ENCODE assay signal across 11 mouse cellular contexts in genomic region chr10:75412114-75413103, GRCm38 (mm10). TPM values are rescaled to one million over a fixed set of nuclear protein-coding genes. Genes with fewer than 3 reads are reported as not detected.
A peak's percentile ranks its signal among the peaks of the same experiment; 100 is the strongest.
DNase-seq lines count a peak whose midpoint lies in the region; ATAC-seq and TF ChIP-seq lines count a peak whose summit lies in the region.
"Had no signal": no experiment of that assay in that cellular context is flagged by ENCODE, and none has a peak within 500 bp of the region (broad histone marks: within the 10 kb centered on the region; RNA-seq: fewer than 3 reads in every experiment).

No protein-coding gene starts in this region.

- peak overlapping the region; percentile 4 for H3K4me3 ChIP-seq in liver, adult 2 months (ENCODE audit: insufficient read depth, low read depth, low read length)
- no peak overlapping the region for H3K4me3 ChIP-seq in intestine, embryonic 15.5 days (replicated peaks)
- H3K4me3 ChIP-seq in liver, embryonic 13.5 days (replicated peaks), result no peak overlapping the region
- peak overlapping the region; percentile 21 for H3K4me3 ChIP-seq in small intestine, adult 2 months (ENCODE audit: low read depth, low read length)

- H3K4me1 ChIP-seq in liver, adult 2 months (ENCODE audit: control insufficient read depth, insufficient read depth, low read length), result peaks cover 23% of the 10 kb centered on the region
- H3K4me1 ChIP-seq in intestine, embryonic 15.5 days (replicated peaks), result peaks cover 12% of the 10 kb centered on the region; the same call in 1 of the 2 replicates
- H3K4me1 ChIP-seq in liver, embryonic 13.5 days (replicated peaks), result peaks cover 11% of the 10 kb centered on the region; the same call in 1 of the 2 replicates
- peaks cover 16% of the 10 kb centered on the region; the same call in 1 of the 2 replicates for H3K4me1 ChIP-seq in small intestine, adult 2 months (ENCODE audit: control insufficient read depth, insufficient read depth, insufficient read length, low read length)

- no peak for TF ChIP-seq POLR2A in liver, adult 2 months (IDR thresholded peaks at IDR 0.05; ENCODE audit: extremely low read depth, insufficient read depth, low read length)
- TF ChIP-seq POLR2A in small intestine, adult 2 months (IDR thresholded peaks at IDR 0.05; ENCODE audit: low read depth, low read length), result no peak

- peak overlapping the region; percentile 33; the same call in 1 of the 2 replicates for H3K4me2 ChIP-seq in intestine, embryonic 15.5 days (replicated peaks)
- no peak overlapping the region for H3K4me2 ChIP-seq in liver, embryonic 13.5 days

- peaks cover 27% of the 10 kb centered on the region for H3K36me3 ChIP-seq in liver, adult 2 months (ENCODE audit: control insufficient read depth, insufficient read depth, low read length)
- no peaks in the 10 kb centered on the region for H3K36me3 ChIP-seq in intestine, embryonic 15.5 days
- no peaks in the 10 kb centered on the region for H3K36me3 ChIP-seq in liver, embryonic 13.5 days
- no peaks in the 10 kb centered on the region for H3K36me3 ChIP-seq in small intestine, adult 2 months (ENCODE audit: control insufficient read depth, insufficient read depth, low read length)
- H3K36me3 ChIP-seq: G1E had no signal

- H3K27ac ChIP-seq in liver, adult 2 months (replicated peaks; ENCODE audit: insufficient read depth, low read depth, low read length), result peak overlapping the region; percentile 93
- no peak overlapping the region for H3K27ac ChIP-seq in intestine, embryonic 15.5 days
- H3K27ac ChIP-seq in liver, embryonic 13.5 days, result peak overlapping the region; percentile 77
- H3K27ac ChIP-seq in small intestine, adult 2 months (ENCODE audit: insufficient read depth, low read depth, low read length), result peak overlapping the region; percentile 68

- WGBS in liver, adult 2 months, result 37% methylated on average over 27 of the region's 27 CpGs
- WGBS in intestine, embryonic 15.5 days, result 48% methylated on average over 27 of the region's 27 CpGs
- WGBS in liver, embryonic 13.5 days (ENCODE audit: insufficient replicate concordance), result 74% methylated on average over 27 of the region's 27 CpGs
- WGBS in small intestine, adult 2 months, result 31% methylated on average over 27 of the region's 27 CpGs

- no peaks in the 10 kb centered on the region for H3K9me3 ChIP-seq in intestine, embryonic 15.5 days
- H3K9me3 ChIP-seq in liver, embryonic 13.5 days (replicated peaks), result no peaks in the 10 kb centered on the region
- H3K9me3 ChIP-seq: G1E had no signal

- peak; percentile 80 for ATAC-seq in intestine, embryonic 15.5 days
- peak; percentile 58 for ATAC-seq in liver, embryonic 13.5 days (ENCODE audit: low read depth)
- no peak for ATAC-seq in megakaryocyte, adult 5-6 weeks (ENCODE audit: poor library complexity, severe bottlenecking)

- H3K27me3 ChIP-seq in liver, adult 2 months (ENCODE audit: control insufficient read depth, insufficient read depth, low read length), result no peaks in the 10 kb centered on the region
- H3K27me3 ChIP-seq in intestine, embryonic 15.5 days (replicated peaks), result no peaks in the 10 kb centered on the region
- H3K27me3 ChIP-seq in liver, embryonic 13.5 days, result no peaks in the 10 kb centered on the region
- H3K27me3 ChIP-seq in small intestine, adult 2 months (ENCODE audit: control insufficient read depth, insufficient read depth, low read length), result no peaks in the 10 kb centered on the region

- peak overlapping the region; percentile 60 for H3K9ac ChIP-seq in liver, adult 2 months (ENCODE audit: low read depth, low read length)
- no peak overlapping the region for H3K9ac ChIP-seq in intestine, embryonic 15.5 days
- no peak overlapping the region for H3K9ac ChIP-seq in liver, embryonic 13.5 days

- H3K79me2 ChIP-seq in liver, adult 2 months (ENCODE audit: control insufficient read depth, insufficient read depth, low read length), result peaks cover 17% of the 10 kb centered on the region; the same call in 1 of the 2 replicates

- TF ChIP-seq CTCF in liver, adult 2 months (IDR thresholded peaks at IDR 0.05; ENCODE audit: low read depth, low read length), result no peak
- no peak for TF ChIP-seq CTCF in small intestine, adult 2 months (IDR thresholded peaks at IDR 0.05; ENCODE audit: extremely low read depth, insufficient read length, insufficient replicate concordance, low read depth, low read length)

- DNase-seq in liver, adult 2 months (ENCODE audit: extremely low read depth, low read depth, low spot score), result peak; percentile 93
- no peak for DNase-seq in liver
- DNase-seq in liver, embryonic 13.5 days, result no peak
- no peak for DNase-seq in layer of hippocampus, postnatal 10 days (ENCODE audit: low spot score in 2 of 2)
- DNase-seq in B cell, adult 2 months, result no peak
- DNase-seq: gastrocnemius, postnatal 14 days; lung, adult 18-20 months had no signal

RNA-seq across cellular contexts. Expression of gene Upb1, which starts 11.5 kb away (rescaled TPM):
- 220 and 232 TPM in 2 replicates for total RNA-seq in liver, adult 2 months (2014; rRNA removed)
- 120 and 125 TPM in 2 replicates for polyA plus RNA-seq in liver, adult 2 months (2012; rRNA removed)
- polyA plus RNA-seq in intestine, embryonic 15.5 days (2015; fragmentation: Nextera tagmentation; extraction: Ambion mirVana), result 0.88 and 1.9 TPM in 2 replicates
- polyA plus RNA-seq in liver, embryonic 13.5 days (2015; fragmentation: Nextera tagmentation; extraction: Ambion mirVana), result 12.0 and 14.2 TPM in 2 replicates
- 1.0 and 1.6 TPM in 2 replicates for polyA plus RNA-seq in small intestine, adult 2 months (2012; rRNA removed)
- total RNA-seq in megakaryocyte, adult 5-6 weeks (2015), result 14.7 and 18.1 TPM in 2 replicates
- total RNA-seq in megakaryocyte, adult 5-6 weeks (2017), result 31.7 and 33.3 TPM in 2 replicates
- under 1 TPM; 0.41 to 0.58 TPM for total RNA-seq in layer of hippocampus, postnatal 10 days (2021)
- polyA plus RNA-seq: G1E had no signal

Comparison
In these comparisons a context has a peak if more than half of its experiments do, and no peak if none do; other contexts are left out.
1. H3K4me3 ChIP-seq: peak in liver, adult 2 months (single experiment) and small intestine, adult 2 months (single experiment); none in intestine, embryonic 15.5 days (single experiment) and liver, embryonic 13.5 days (single experiment).